8 mouse cellular contexts compared by ENCODE assay signal in the genomic region with DNA sequence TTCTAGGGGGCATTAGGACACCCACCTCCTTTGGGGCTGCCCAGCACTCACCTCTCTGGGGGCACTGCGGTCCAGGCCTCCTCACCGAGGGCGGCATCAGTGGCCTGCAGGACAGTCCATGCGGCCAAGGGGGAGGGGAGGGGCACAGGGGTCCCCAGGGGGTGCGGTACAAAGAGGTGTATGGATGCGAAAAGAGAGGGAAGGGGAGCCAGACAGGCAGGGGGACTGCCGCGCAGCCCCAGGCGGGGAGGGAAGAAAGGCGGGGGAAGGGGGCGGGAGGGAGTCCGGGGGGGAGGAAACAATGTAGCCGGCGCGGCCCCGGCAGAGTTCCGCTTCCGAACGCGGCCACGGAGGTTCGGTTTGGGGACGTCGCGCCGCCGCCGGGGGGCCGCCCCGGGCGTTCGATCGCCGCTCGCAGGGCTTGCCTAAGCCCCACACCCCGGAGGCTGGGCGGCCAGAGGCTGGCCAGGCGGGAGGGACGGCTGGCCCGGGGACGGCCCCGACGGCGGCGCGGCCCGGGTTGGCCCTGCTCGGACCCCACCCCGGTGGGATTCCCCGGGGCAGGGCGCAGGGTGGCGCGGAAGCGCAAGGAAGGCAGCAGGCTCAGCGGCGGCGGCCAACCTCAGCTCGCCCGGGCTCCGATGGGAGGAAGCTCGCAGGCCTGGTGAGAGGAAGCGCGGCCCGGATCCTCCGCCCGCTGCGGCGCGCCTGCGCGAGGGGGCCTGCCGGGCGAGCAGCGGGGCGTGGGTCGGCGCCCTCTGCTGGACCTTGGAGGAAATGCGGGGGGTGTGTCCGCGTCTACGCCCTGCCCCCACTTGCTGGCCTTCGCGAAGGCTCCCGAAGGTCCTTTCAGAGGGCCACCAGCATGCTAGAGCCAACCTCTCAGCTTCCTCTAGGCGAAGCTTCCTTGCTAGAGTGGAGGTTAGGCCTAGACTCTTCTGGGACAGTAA. TPM values are rescaled to one million over a fixed set of nuclear protein-coding genes. Genes with fewer than 3 reads are reported as not detected.
DNase-seq lines count a peak whose midpoint lies in the region; ATAC-seq and TF ChIP-seq lines count a peak whose summit lies in the region.

No protein-coding gene starts in this region.

- TF ChIP-seq CTCF in lung, postnatal 0 days (IDR thresholded peaks at IDR 0.05): peak; percentile 89

- H3K9me3 ChIP-seq in hindbrain, embryonic 11.5 days (ENCODE audit: control insufficient read depth, low read length): no peaks in the 10 kb centered on the region
- H3K9me3 ChIP-seq in lung, postnatal 0 days (ENCODE audit: low read length): no peaks in the 10 kb centered on the region

- WGBS in hindbrain, embryonic 11.5 days: under 1% methylated on average over 42 of the region's 85 CpGs
- 0% methylated on average over 37 of the region's 85 CpGs for WGBS in lung, postnatal 0 days

- H3K9ac ChIP-seq in hindbrain, embryonic 11.5 days (ENCODE audit: low read depth, low read length): peak overlapping the region; percentile 97
- peak overlapping the region; percentile 94 for H3K9ac ChIP-seq in lung, postnatal 0 days (replicated peaks; ENCODE audit: low read depth)

- ATAC-seq in hindbrain, embryonic 11.5 days (ENCODE audit: low FRiP score): peak; percentile 88
- ATAC-seq in lung, postnatal 0 days: peak; percentile 92

- peak overlapping the region; percentile 96 for H3K4me3 ChIP-seq in hindbrain, embryonic 11.5 days (ENCODE audit: low read depth, low read length)
- H3K4me3 ChIP-seq in lung, postnatal 0 days (ENCODE audit: low read depth, low read length): peak overlapping the region; percentile 93

- peak overlapping the region; percentile 96 for H3K27ac ChIP-seq in hindbrain, embryonic 11.5 days (ENCODE audit: low read depth, low read length)
- peak overlapping the region; percentile 96 for H3K27ac ChIP-seq in lung, postnatal 0 days (ENCODE audit: low read length)

- peak overlapping the region; percentile 87 for H3K4me2 ChIP-seq in hindbrain, embryonic 11.5 days (replicated peaks; ENCODE audit: low read depth, low read length)
- peak overlapping the region; percentile 94 for H3K4me2 ChIP-seq in lung, postnatal 0 days (replicated peaks; ENCODE audit: low read depth, low read length)

- H3K4me1 ChIP-seq in hindbrain, embryonic 11.5 days (replicated peaks; ENCODE audit: control insufficient read depth, insufficient read depth, low read length): peaks cover 18% of the 10 kb centered on the region
- H3K4me1 ChIP-seq in lung, postnatal 0 days (ENCODE audit: insufficient read depth, low read depth, low read length): peaks cover 28% of the 10 kb centered on the region

- DNase-seq in NIH3T3 (ENCODE audit: low read depth): peak; percentile 94
- DNase-seq in cerebellum, adult 9-11 months: peak; percentile 91
- peak; percentile 74 to 95 for DNase-seq in frontal cortex, adult 2 months (ENCODE audit: extremely low spot score in 1 of 2, low spot score in 1 of 2)
- peak; percentile 96 for DNase-seq in hindbrain, embryonic 11.5 days (ENCODE audit: low spot score)
- DNase-seq in layer of hippocampus, postnatal 10 days (ENCODE audit: low spot score in 2 of 2): peak; percentile 95 to 97
- peak; percentile 96 for DNase-seq in lung, postnatal 0 days (ENCODE audit: low spot score)
- DNase-seq in ovary, postnatal 10 days (ENCODE audit: low spot score): peak; percentile 94
- peak; percentile 92 for DNase-seq in thymus, postnatal 0 days (ENCODE audit: low spot score)

- H3K27me3 ChIP-seq in hindbrain, embryonic 11.5 days (ENCODE audit: control insufficient read depth, insufficient read depth, low read length): no peaks in the 10 kb centered on the region
- no peaks in the 10 kb centered on the region for H3K27me3 ChIP-seq in lung, postnatal 0 days (replicated peaks; ENCODE audit: insufficient read depth, low read length)

- no peak for TF ChIP-seq EP300 in lung, postnatal 0 days (IDR thresholded peaks at IDR 0.05)

- H3K36me3 ChIP-seq in hindbrain, embryonic 11.5 days (ENCODE audit: control insufficient read depth, insufficient read depth, low read length): no peaks in the 10 kb centered on the region
- H3K36me3 ChIP-seq in lung, postnatal 0 days (ENCODE audit: insufficient read depth, low read length): no peaks in the 10 kb centered on the region

RNA-seq across cellular contexts. Expression of gene Csk, which starts 8.2 kb away (rescaled TPM):
- polyA plus RNA-seq in frontal cortex, adult 2 months (2012; rRNA removed): 66.1 and 86.0 TPM in 2 replicates
- 29.4 and 30.7 TPM in 2 replicates for polyA plus RNA-seq in hindbrain, embryonic 11.5 days (2014; fragmentation: Nextera tagmentation; extraction: Ambion mirVana)
- 10 to 100 TPM; 56.6 to 59.0 TPM for total RNA-seq in layer of hippocampus, postnatal 10 days (2021)
- 25.6 and 27.3 TPM in 2 replicates for polyA plus RNA-seq in lung, postnatal 0 days (2015; fragmentation: Nextera tagmentation; extraction: Ambion mirVana)
- polyA plus RNA-seq in thymus, postnatal 0 days (2015; fragmentation: Nextera tagmentation; extraction: Ambion mirVana): 94.7 and 98.5 TPM in 2 replicates

RNA-seq across cellular contexts. Expression of gene Lman1l, which starts 24.6 kb away (rescaled TPM):
- polyA plus RNA-seq in frontal cortex, adult 2 months (2012; rRNA removed): 0.08 and 0.12 TPM in 2 replicates
- not detected in 2 replicates for polyA plus RNA-seq in hindbrain, embryonic 11.5 days (2014; fragmentation: Nextera tagmentation; extraction: Ambion mirVana)
- total RNA-seq in layer of hippocampus, postnatal 10 days (2021): not detected
- not detected in 2 replicates for polyA plus RNA-seq in lung, postnatal 0 days (2015; fragmentation: Nextera tagmentation; extraction: Ambion mirVana)
- 0.16 TPM in 1 of 2 replicates, not detected in the other for polyA plus RNA-seq in thymus, postnatal 0 days (2015; fragmentation: Nextera tagmentation; extraction: Ambion mirVana)

RNA-seq across cellular contexts. Expression of gene Cyp1a2, which starts 38.3 kb away (rescaled TPM):
- 1.1 TPM in 1 of 2 replicates, not detected in the other for polyA plus RNA-seq in frontal cortex, adult 2 months (2012; rRNA removed)
- polyA plus RNA-seq in hindbrain, embryonic 11.5 days (2014; fragmentation: Nextera tagmentation; extraction: Ambion mirVana): not detected in 2 replicates
- total RNA-seq in layer of hippocampus, postnatal 10 days (2021): not detected
- 0.07 TPM in 1 of 2 replicates, not detected in the other for polyA plus RNA-seq in lung, postnatal 0 days (2015; fragmentation: Nextera tagmentation; extraction: Ambion mirVana)
- 0.37 and 1.1 TPM in 2 replicates for polyA plus RNA-seq in thymus, postnatal 0 days (2015; fragmentation: Nextera tagmentation; extraction: Ambion mirVana)

RNA-seq across cellular contexts. Expression of gene Cplx3, which starts 39.1 kb away (rescaled TPM):
- 17.6 and 18.4 TPM in 2 replicates for polyA plus RNA-seq in frontal cortex, adult 2 months (2012; rRNA removed)
- polyA plus RNA-seq in hindbrain, embryonic 11.5 days (2014; fragmentation: Nextera tagmentation; extraction: Ambion mirVana): 0.09 and 0.11 TPM in 2 replicates
- total RNA-seq in layer of hippocampus, postnatal 10 days (2021): 1 to 10 TPM; 1.9 to 2.6 TPM
- polyA plus RNA-seq in lung, postnatal 0 days (2015; fragmentation: Nextera tagmentation; extraction: Ambion mirVana): not detected in 2 replicates
- polyA plus RNA-seq in thymus, postnatal 0 days (2015; fragmentation: Nextera tagmentation; extraction: Ambion mirVana): 0.18 TPM in 1 of 2 replicates, not detected in the other

RNA-seq across cellular contexts. Expression of gene Cyp1a1, which starts 42.5 kb away (rescaled TPM):
- polyA plus RNA-seq in frontal cortex, adult 2 months (2012; rRNA removed): 0.08 TPM in 2 replicates
- not detected in 2 replicates for polyA plus RNA-seq in hindbrain, embryonic 11.5 days (2014; fragmentation: Nextera tagmentation; extraction: Ambion mirVana)
- total RNA-seq in layer of hippocampus, postnatal 10 days (2021): under 1 TPM; 0.48 to 0.60 TPM
- 9.0 and 13.0 TPM in 2 replicates for polyA plus RNA-seq in lung, postnatal 0 days (2015; fragmentation: Nextera tagmentation; extraction: Ambion mirVana)
- 0.05 and 0.08 TPM in 2 replicates for polyA plus RNA-seq in thymus, postnatal 0 days (2015; fragmentation: Nextera tagmentation; extraction: Ambion mirVana)

Comparison
In these comparisons a context has a peak if more than half of its experiments do, and no peak if none do; other contexts are left out.
1. Peak in every context shown above with its lines: DNase-seq, ATAC-seq, H3K4me3 ChIP-seq and H3K27ac ChIP-seq.